Mouse (Mus musculus) hindbrain, embryonic 14.5 days (tissue): ENCODE data around the gene Park7. TPM values are rescaled to one million over a fixed set of nuclear protein-coding genes. Genes with fewer than 3 reads are reported as not detected.

Experiments used
- polyA plus RNA-seq: library from polyadenylated mRNA; unstranded; fragments of >200 nt; fragmentation: Nextera tagmentation; extraction: Ambion mirVana; gene quantifications from 2 replicates; pipeline ENCODE4 v1.2.1, GENCODE M21; 2014

Gene Park7
- polyA plus RNA-seq, 1 experiment from 2014 or later: 392 TPM

Other genes with a start within 250 kb of the Park7 start
- gene Errfi1, start 60.5 kb downstream of the Park7 start, polyA plus RNA-seq: 36.3 and 39.6 TPM in 2 replicates
- gene Tnfrsf9, start 125 bp upstream of the Park7 start, polyA plus RNA-seq: 0.20 and 0.25 TPM in 2 replicates
- gene Uts2, start 82.7 kb upstream of the Park7 start, polyA plus RNA-seq: 0.57 TPM in 1 of 2 replicates, not detected in the other
- 3.9 and 5.1 TPM in 2 replicates for gene Per3, start 130.2 kb upstream of the Park7 start, polyA plus RNA-seq
- gene Vamp3, start 143.5 kb upstream of the Park7 start, polyA plus RNA-seq: 29.9 and 43.2 TPM in 2 replicates
- 0.30 and 0.36 TPM in 2 replicates for gene Gm13090, start 175.1 kb upstream of the Park7 start, polyA plus RNA-seq